Mouse (Mus musculus): ENCODE measurements around the gene Pidd1. TPM values are rescaled to one million over a fixed set of nuclear protein-coding genes. Genes with fewer than 3 reads are reported as not detected.

Gene Pidd1
- polyA plus RNA-seq, 1 experiment, result 7.1 TPM

DNA sequence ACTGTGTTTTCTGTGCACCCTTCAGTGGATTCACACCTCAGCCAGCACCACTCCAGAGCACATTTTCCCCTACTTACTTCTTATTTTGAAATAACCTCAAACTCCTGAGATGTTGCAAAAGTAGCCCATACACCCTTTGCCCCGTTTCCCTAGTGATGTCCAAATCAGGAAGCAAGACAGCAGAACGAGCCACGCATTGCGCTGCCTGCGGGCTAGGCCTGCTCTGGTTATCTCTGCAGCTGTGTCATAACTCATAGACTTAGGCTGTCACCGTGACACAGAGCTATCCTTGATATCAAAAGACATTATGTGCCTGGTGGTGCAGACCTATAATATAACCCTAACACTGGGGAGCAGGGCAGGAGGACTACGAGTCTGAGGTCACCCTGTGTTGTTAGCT, 49.7 kb downstream of the Pidd1 start:
- WGBS, result 72% methylated on average over 7 of the region's 7 CpGs
- DNase-seq, result no peak
- Histone ChIP-seq H3K4me1 (ENCODE audit: control insufficient read depth, insufficient read depth, low read length) (peaks cover 7% of the 10 kb centered on the region; the same call in 1 of the 2 replicates), H3K4me3 (replicated peaks; ENCODE audit: extremely low read depth, low read depth, low read length) (no peak overlapping the region)
- TF ChIP-seq POLR2A (IDR thresholded peaks at IDR 0.05; ENCODE audit: borderline replicate concordance, extremely low read depth, low read depth, low read length) (no peak), CTCF (IDR thresholded peaks at IDR 0.05; ENCODE audit: insufficient read depth, low read length) (no peak)

DNA sequence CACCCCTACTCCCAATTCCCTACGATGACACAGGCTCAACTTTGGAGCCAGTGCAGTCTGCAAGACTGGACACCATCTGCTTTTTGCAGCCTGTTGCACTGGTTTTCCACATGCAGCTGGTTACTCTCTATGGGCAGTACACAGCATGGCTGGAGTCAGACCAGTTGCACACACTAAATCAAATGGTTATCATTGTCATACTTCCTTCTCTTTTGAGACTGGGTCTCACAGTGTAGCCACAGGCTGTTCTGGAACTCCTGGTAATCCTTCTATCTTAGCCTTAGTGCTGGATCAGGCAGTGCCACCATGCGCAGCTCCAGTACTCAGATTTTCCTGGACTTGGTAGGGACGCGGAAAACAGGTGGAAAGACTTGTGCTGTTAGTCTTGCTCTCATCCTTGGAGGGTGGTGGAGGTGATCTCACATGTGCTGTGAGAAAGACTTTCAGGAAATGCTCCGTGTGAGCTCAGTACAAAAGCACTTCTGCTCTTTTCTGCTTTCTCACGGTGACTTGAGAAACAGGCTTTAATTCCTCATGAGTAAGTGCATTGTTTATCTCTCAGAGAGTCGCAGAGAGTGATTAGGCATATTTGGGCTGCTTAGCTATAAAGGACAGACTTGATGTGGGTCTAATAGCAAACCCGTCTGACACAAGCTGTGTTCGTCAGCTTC, 51.1 kb downstream of the Pidd1 start:
- peak overlapping the region; percentile 91 for H3K4me3 ChIP-seq (replicated peaks; ENCODE audit: extremely low read depth, low read depth, low read length)
- WGBS, result 16% methylated on average over 9 of the region's 9 CpGs
- peaks cover 7% of the 10 kb centered on the region; the same call in 1 of the 2 replicates for H3K4me1 ChIP-seq (ENCODE audit: control insufficient read depth, insufficient read depth, low read length)
- TF ChIP-seq CTCF (IDR thresholded peaks at IDR 0.05; ENCODE audit: insufficient read depth, low read length) (no peak), POLR2A (IDR thresholded peaks at IDR 0.05; ENCODE audit: borderline replicate concordance, extremely low read depth, low read depth, low read length) (no peak)
- DNase-seq, result no peak

GRCm38 (mm10) chr7:141391625-141392551, 51.9 kb downstream of the Pidd1 start, which contains the start of gene Taldo1:
Taldo1 (plus strand) TSS chr7:141392199.
- under 1% methylated on average over 57 of the region's 57 CpGs for WGBS
- peaks cover 7% of the 10 kb centered on the region; the same call in 1 of the 2 replicates for H3K4me1 ChIP-seq (ENCODE audit: control insufficient read depth, insufficient read depth, low read length)
- DNase-seq, result peak; percentile 97
- TF ChIP-seq POLR2A (IDR thresholded peaks at IDR 0.05; ENCODE audit: borderline replicate concordance, extremely low read depth, low read depth, low read length) (peak; percentile 74; the same call in 1 of the 2 replicates), CTCF (IDR thresholded peaks at IDR 0.05; ENCODE audit: insufficient read depth, low read length) (no peak)
- H3K4me3 ChIP-seq (replicated peaks; ENCODE audit: extremely low read depth, low read depth, low read length), result peak within 1 kb of the TSS; percentile 91

DNA sequence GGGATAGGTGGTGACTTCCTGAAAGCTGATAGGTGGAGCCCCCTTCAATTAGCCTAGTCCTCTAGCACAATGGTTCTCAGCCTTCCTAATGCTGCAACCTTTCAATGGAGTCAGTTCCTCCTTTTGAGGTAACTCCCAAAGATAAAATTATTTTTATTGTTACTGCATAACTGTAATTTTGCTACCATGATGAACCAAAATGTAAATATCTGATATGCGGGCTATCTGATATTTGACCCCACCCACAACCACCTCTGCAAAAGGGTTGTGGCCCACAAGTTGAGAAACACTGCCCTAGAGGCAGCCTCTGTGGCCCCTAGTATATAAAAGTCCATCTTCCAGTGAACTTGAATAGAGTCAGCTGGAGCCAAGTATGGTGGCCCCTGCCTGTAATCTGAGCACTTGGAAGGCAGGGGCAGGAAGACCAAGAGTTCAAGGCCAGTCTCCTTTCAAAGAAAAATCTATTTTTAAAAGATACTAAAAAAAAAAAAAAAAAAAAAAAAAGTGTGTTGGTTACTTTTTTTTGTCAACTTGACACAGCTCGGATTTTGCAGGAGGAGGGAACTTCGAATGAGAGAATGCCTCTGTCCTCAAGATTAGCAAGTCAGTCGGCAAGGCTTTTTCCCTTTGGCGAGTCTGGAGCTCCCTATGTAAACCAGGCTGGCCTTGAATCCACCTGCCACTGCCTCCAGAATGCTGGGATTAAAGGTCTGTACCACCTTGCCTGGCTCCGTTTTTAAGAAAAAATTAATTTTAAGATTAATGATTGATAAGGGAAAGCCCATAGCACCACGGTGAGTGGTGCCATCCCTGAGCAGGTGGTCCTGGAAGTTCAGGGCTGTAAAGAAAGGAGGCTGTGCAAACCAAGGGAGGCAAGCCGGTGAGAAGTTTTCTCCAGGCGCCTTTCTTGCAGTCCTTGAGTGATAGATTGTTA, 53.2 kb downstream of the Pidd1 start:
- WGBS, result 54% methylated on average over 9 of the region's 9 CpGs
- DNase-seq, result no peak
- TF ChIP-seq POLR2A (IDR thresholded peaks at IDR 0.05; ENCODE audit: borderline replicate concordance, extremely low read depth, low read depth, low read length) (no peak), CTCF (IDR thresholded peaks at IDR 0.05; ENCODE audit: insufficient read depth, low read length) (no peak)
- H3K4me1 ChIP-seq (ENCODE audit: control insufficient read depth, insufficient read depth, low read length), result peaks cover 7% of the 10 kb centered on the region; the same call in 1 of the 2 replicates
- H3K4me3 ChIP-seq (replicated peaks; ENCODE audit: extremely low read depth, low read depth, low read length), result no peak overlapping the region

GRCm38 (mm10) chr7:141388487-141389109, 55.2 kb downstream of the Pidd1 start:
- TF ChIP-seq POLR2A (IDR thresholded peaks at IDR 0.05; ENCODE audit: borderline replicate concordance, extremely low read depth, low read depth, low read length) (no peak), CTCF (IDR thresholded peaks at IDR 0.05; ENCODE audit: insufficient read depth, low read length) (no peak)

More at GRCm38 (mm10) chr7:141388487-141389109, 55.2 kb downstream of the Pidd1 start:
- Histone ChIP-seq H3K4me3 (replicated peaks; ENCODE audit: extremely low read depth, low read depth, low read length) (no peak overlapping the region), H3K4me1 (ENCODE audit: control insufficient read depth, insufficient read depth, low read length) (peaks cover 7% of the 10 kb centered on the region; the same call in 1 of the 2 replicates)
- no peak for DNase-seq
- 51% methylated on average over 3 of the region's 3 CpGs for WGBS

Other genes with a start within 250 kb of the Pidd1 start
- 15.8 TPM in 2 replicates for gene Lrrc56, start 249.9 kb downstream of the Pidd1 start, polyA plus RNA-seq (2012; rRNA removed)
- gene Lmntd2, start 229.9 kb downstream of the Pidd1 start, polyA plus RNA-seq (2012; rRNA removed), result 4.4 and 5.6 TPM in 2 replicates
- gene Rassf7, start 228.2 kb downstream of the Pidd1 start, polyA plus RNA-seq (2012; rRNA removed), result 87.1 and 92.9 TPM in 2 replicates
- gene Phrf1, start 215.2 kb downstream of the Pidd1 start, polyA plus RNA-seq (2012; rRNA removed), result 18.9 and 22.5 TPM in 2 replicates
- gene Irf7, start 177.5 kb downstream of the Pidd1 start, polyA plus RNA-seq (2012; rRNA removed), result 48.8 and 49.7 TPM in 2 replicates
- gene Cdhr5, start 167.2 kb downstream of the Pidd1 start, polyA plus RNA-seq (2012; rRNA removed), result 0.11 and 1.5 TPM in 2 replicates
- gene Sct, start 164.9 kb downstream of the Pidd1 start, polyA plus RNA-seq (2012; rRNA removed), result not detected in 2 replicates
- not detected in 2 replicates for gene Drd4, start 152.0 kb downstream of the Pidd1 start, polyA plus RNA-seq (2012; rRNA removed)
- gene Deaf1, start 116.3 kb downstream of the Pidd1 start, polyA plus RNA-seq (2012; rRNA removed), result 18.6 and 22.7 TPM in 2 replicates
- gene Tmem80, start 116.3 kb downstream of the Pidd1 start, polyA plus RNA-seq (2012; rRNA removed), result 37.2 and 49.2 TPM in 2 replicates
- 112 and 143 TPM in 2 replicates for gene Eps8l2, start 105.1 kb downstream of the Pidd1 start, polyA plus RNA-seq (2012; rRNA removed)
- gene Taldo1, start 51.8 kb downstream of the Pidd1 start, polyA plus RNA-seq (2012; rRNA removed), result 145 and 204 TPM in 2 replicates
- gene Gatd1, start 29.9 kb downstream of the Pidd1 start, polyA plus RNA-seq (2012; rRNA removed), result 57.1 and 64.8 TPM in 2 replicates
- gene Cend1, start 14.5 kb downstream of the Pidd1 start, polyA plus RNA-seq (2012; rRNA removed), result 0.38 and 0.56 TPM in 2 replicates
- gene Slc25a22, start 6.1 kb downstream of the Pidd1 start, polyA plus RNA-seq (2012; rRNA removed), result 47.3 and 48.6 TPM in 2 replicates
- gene Rplp2, start 3.3 kb upstream of the Pidd1 start, polyA plus RNA-seq (2012; rRNA removed), result 415 and 591 TPM in 2 replicates
- 289 and 356 TPM in 2 replicates for gene Pnpla2, start 11.2 kb upstream of the Pidd1 start, polyA plus RNA-seq (2012; rRNA removed)
- gene Cracr2b, start 17.1 kb upstream of the Pidd1 start, polyA plus RNA-seq (2012; rRNA removed), result 177 and 239 TPM in 2 replicates
- 537 and 555 TPM in 2 replicates for gene Cd151, start 23.4 kb upstream of the Pidd1 start, polyA plus RNA-seq (2012; rRNA removed)
- gene Polr2l, start 31.1 kb upstream of the Pidd1 start, polyA plus RNA-seq (2012; rRNA removed), result 29.0 and 30.9 TPM in 2 replicates
- 91.1 and 150 TPM in 2 replicates for gene Tspan4, start 31.2 kb upstream of the Pidd1 start, polyA plus RNA-seq (2012; rRNA removed)
- gene Chid1, start 95.8 kb upstream of the Pidd1 start, polyA plus RNA-seq (2012; rRNA removed), result 19.6 and 20.4 TPM in 2 replicates
- gene Ap2a2, start 118.1 kb upstream of the Pidd1 start, polyA plus RNA-seq (2012; rRNA removed), result 46.3 and 58.1 TPM in 2 replicates
- gene Muc6, start 211.3 kb upstream of the Pidd1 start, polyA plus RNA-seq (2012; rRNA removed), result 0.03 and 0.04 TPM in 2 replicates
- 1.8 and 53.0 TPM in 2 replicates for gene Muc2, start 246.3 kb upstream of the Pidd1 start, polyA plus RNA-seq (2012; rRNA removed)

Measured in lung, adult 2 months (tissue).